Mouse (Mus musculus) heart, postnatal 14 days (tissue): ENCODE data around the gene Wdr92. TPM values are rescaled to one million over a fixed set of nuclear protein-coding genes. Genes with fewer than 3 reads are reported as not detected.
"Not testable (repeated sequence)": the region's sequence is repeated elsewhere in the genome, so short reads cannot be mapped to it uniquely, and the experiment has no call there.

ENCODE experiments used
- DNase-seq, 2 experiments: peaks; one replicate each; pipeline ENCODE4 v3.0.0; 2021 to 2022
- intact Hi-C: fragments of 180-260 bp; cut with DNase I; formaldehyde crosslinking; loops from one replicate; pipeline ENCODE4 v1.15.1; 2025
- total RNA-seq, 2 experiments: library from RNA; stranded (reverse); gene quantifications; 2 replicates each; pipeline ENCODE4 v1.2.3; 2021

Gene Wdr92
- total RNA-seq, 2 experiments from 2014 or later: 7.6 to 10.0 TPM

- no peak for DNase-seq
- intact Hi-C loops: loop anchor here (10.0 kb wide), 1 partner anchor 115 kb away; no protein-coding TSS in a partner anchor
These were observed 18.1 kb downstream of the Wdr92 start for GRCm38 (mm10) chr11:17199840-17200501.

- DNase-seq: no peak
- intact Hi-C loops: loop anchor here (10.0 kb wide), 1 partner anchor 116 kb away; no protein-coding TSS in a partner anchor
These were observed 19.0 kb downstream of the Wdr92 start for GRCm38 (mm10) chr11:17200936-17201335.

GRCm38 (mm10) chr11:17202481-17202880, 20.6 kb downstream of the Wdr92 start:
- no peak for DNase-seq
- intact Hi-C loops: loop anchor here (10.0 kb wide), 1 partner anchor 118 kb away; no protein-coding TSS in a partner anchor

- DNase-seq: peak; percentile 95
- intact Hi-C loops: loop anchor here (2.0 kb wide), 1 partner anchor 51 kb away; no protein-coding TSS in a partner anchor
These were observed 29.6 kb downstream of the Wdr92 start, which contains the start of gene Pno1 for GRCm38 (mm10) chr11:17211258-17212140. TSS of gene Pno1 (minus strand) at chr11:17211568.

GRCm38 (mm10) chr11:17212141-17212495, 30.2 kb downstream of the Wdr92 start:
- intact Hi-C loops: loop anchor here (2.0 kb wide), 1 partner anchor 51 kb away; no protein-coding TSS in a partner anchor
- no peak for DNase-seq

GRCm38 (mm10) chr11:17212903-17213509, 31.1 kb downstream of the Wdr92 start:
- intact Hi-C loops: loop anchor here (2.0 kb wide), 1 partner anchor 52 kb away; no protein-coding TSS in a partner anchor
- no peak for DNase-seq

GRCm38 (mm10) chr11:17215475-17215874, 33.6 kb downstream of the Wdr92 start:
- DNase-seq: no peak
- intact Hi-C loops: no loop called here

- intact Hi-C loops: no loop called here
- no peak for DNase-seq
These were observed 39.2 kb downstream of the Wdr92 start for GRCm38 (mm10) chr11:17221126-17221525.

GRCm38 (mm10) chr11:17232792-17233191, 50.9 kb downstream of the Wdr92 start:
- DNase-seq: peak in 1 of 2 experiments; percentile 7
- intact Hi-C loops: no loop called here

- DNase-seq: no peak
- intact Hi-C loops: no loop called here
These were observed 54.6 kb downstream of the Wdr92 start for GRCm38 (mm10) chr11:17236449-17237037.

GRCm38 (mm10) chr11:17238598-17238997, 56.7 kb downstream of the Wdr92 start:
- DNase-seq, intact Hi-C loops: not testable (repeated sequence)

GRCm38 (mm10) chr11:17248715-17249114, 66.8 kb downstream of the Wdr92 start:
- DNase-seq: no peak

GRCm38 (mm10) chr11:17256813-17257365, 75.0 kb downstream of the Wdr92 start:
- intact Hi-C loops: loop anchor here (5.0 kb wide), 1 partner anchor 100 kb away; the partner anchor contains the start of gene Ppp3r1
- peak in 1 of 2 experiments; percentile 7 for DNase-seq

More at GRCm38 (mm10) chr11:17248715-17249114, 66.8 kb downstream of the Wdr92 start:
- intact Hi-C loops: no loop called here

GRCm38 (mm10) chr11:17257443-17257842, 75.5 kb downstream of the Wdr92 start, which contains the start of gene C1d:
TSS of gene C1d (plus strand) at chr11:17257579.
- intact Hi-C loops: loop anchor here (5.0 kb wide), 1 partner anchor 100 kb away; the partner anchor contains the start of gene Ppp3r1

GRCm38 (mm10) chr11:17257861-17258260, 76.0 kb downstream of the Wdr92 start:
- intact Hi-C loops: loop anchor here (5.0 kb wide), 1 partner anchor 101 kb away; the partner anchor contains the start of gene Ppp3r1
- peak in 1 of 2 experiments; percentile 40 for DNase-seq

More at GRCm38 (mm10) chr11:17257443-17257842, 75.5 kb downstream of the Wdr92 start, which contains the start of gene C1d:
- DNase-seq: peak; percentile 94 to 97

GRCm38 (mm10) chr11:17267176-17267575, 85.3 kb downstream of the Wdr92 start:
- DNase-seq: no peak
- intact Hi-C loops: no loop called here

GRCm38 (mm10) chr11:17268801-17269200, 86.9 kb downstream of the Wdr92 start:
- peak; percentile 34 to 36 for DNase-seq

GRCm38 (mm10) chr11:17279959-17280358, 98.1 kb downstream of the Wdr92 start:
- intact Hi-C loops: no loop called here
- DNase-seq: peak; percentile 20 to 55

More at GRCm38 (mm10) chr11:17268801-17269200, 86.9 kb downstream of the Wdr92 start:
- intact Hi-C loops: no loop called here
